Mouse (Mus musculus) testis, adult 2 months (tissue): Measurements from ENCODE around the gene Fam199x.

Source experiments
- CTCF ChIP-seq: fragments of 200-500 bp; IDR thresholded peaks from 2 replicates; pipeline ENCODE4 v1.5.1; 2012; ENCODE audit warnings: low read depth, mild to moderate bottlenecking, inconsistent platforms, low read length, moderate library complexity; ENCODE audit not compliant: control insufficient read depth, insufficient read depth, insufficient replicate concordance
- POLR2A ChIP-seq: fragments of 200-500 bp; IDR thresholded peaks from 2 replicates; pipeline ENCODE4 v1.6.1; 2012; ENCODE audit warnings: low read depth, mild to moderate bottlenecking, inconsistent platforms, low read length, moderate library complexity; ENCODE audit not compliant: control insufficient read depth

DNA sequence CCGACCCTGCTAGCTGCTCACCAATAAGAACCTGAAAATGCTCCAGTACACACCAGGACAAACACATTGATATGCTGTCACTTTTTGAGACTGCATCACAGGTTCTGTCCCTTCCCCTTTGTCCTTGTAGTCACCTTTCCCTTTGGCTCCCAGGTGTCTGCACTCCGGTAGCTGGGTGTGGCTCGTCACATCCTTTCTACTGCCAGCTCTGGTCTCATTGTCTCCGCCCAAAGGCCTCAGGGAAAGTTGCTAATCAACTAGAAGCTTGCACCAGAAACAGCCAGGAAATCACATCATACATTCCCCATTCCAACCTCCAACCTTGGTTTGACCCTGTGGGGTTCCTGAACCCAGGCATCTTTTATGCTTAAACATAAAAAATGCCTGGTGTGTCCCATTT lies 15.1 kb upstream of the Fam199x start:
- TF ChIP-seq POLR2A: no peak
- no peak for TF ChIP-seq CTCF
